Mouse (Mus musculus) lung, postnatal 0 days (tissue): Measurements from ENCODE around the gene Mdm2.

Experiments used
- CTCF ChIP-seq: IDR thresholded peaks from 2 replicates; pipeline ENCODE4 v1.5.1; 2016; ENCODE audit warnings: antibody characterized with exemption, mild to moderate bottlenecking
- EP300 ChIP-seq: IDR thresholded peaks from 2 replicates; pipeline ENCODE4 v1.6.1; 2016; ENCODE audit warnings: antibody characterized with exemption, mild to moderate bottlenecking, control low read depth

DNA sequence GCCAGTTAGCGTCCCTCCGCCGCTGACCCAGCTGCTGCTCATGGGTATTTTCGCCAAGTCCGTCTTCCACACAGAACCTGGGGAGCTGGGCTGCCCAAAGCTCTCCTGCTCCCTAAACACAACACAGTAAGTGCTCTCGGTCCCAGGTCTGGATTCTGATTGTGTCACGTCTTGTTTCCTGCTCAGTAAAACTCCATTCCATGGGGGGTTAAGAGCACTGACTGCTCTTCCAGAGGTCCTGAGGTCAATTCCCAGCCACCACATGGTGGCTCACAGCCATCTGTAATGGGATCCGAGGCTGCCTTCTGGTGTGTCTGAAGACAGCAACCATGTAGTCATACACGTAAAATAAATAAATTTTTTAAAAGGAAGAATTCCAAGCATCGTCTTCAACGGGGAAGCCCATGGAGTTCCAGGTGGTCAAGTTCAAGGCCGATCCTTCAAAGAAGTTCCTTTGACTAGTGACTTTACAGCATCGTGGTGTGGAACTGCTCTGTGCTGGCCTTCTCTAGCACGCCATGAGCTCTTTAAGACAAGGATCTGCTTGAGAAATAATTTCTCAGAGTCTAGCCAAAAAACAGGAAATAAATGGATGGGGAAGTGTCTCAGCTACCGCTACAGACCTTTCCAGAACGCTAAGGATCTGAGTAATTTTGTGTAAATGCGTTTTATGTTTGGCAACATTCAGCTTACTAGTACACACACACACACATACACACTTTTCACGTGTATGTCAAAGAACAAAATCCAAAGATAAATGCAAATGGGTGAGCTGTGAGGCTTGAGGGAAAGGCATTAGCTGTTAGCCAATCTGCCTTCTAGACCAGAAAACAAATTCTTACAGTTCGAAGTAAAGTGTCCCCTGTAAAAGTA lies 26.0 kb downstream of the Mdm2 start:
- TF ChIP-seq CTCF (no peak), EP300 (no peak)
